Mouse (Mus musculus) T-helper 17 cell (primary cell): ENCODE results near the gene Gm2001.
"Not testable (repeated sequence)": the region's sequence is repeated elsewhere in the genome, so short reads cannot be mapped to it uniquely, and the experiment has no call there.

Source experiments
- in situ Hi-C, 2 experiments: fragments of 300-600 bp; cut with MboI, MseI; formaldehyde crosslinking; loops; 1 replicate in 1 of 2; 2 replicates in 1 of 2; pipeline ENCODE4 v1.15.1; 2025; ENCODE audit warnings: high pct_unique_total_duplicates in 2 of 2

Gene Gm2001

GRCm38 (mm10) chr12:87842239-87842638, at the start of gene Gm2001:
Gm2001 (minus strand) TSS chr12:87842339.
- in situ Hi-C loops, result not testable (repeated sequence)

- in situ Hi-C loops, result loop anchor here in 1 of 2 experiments (5.0 kb wide), 1 partner anchor 404 kb away; no protein-coding TSS in a partner anchor
Measured at GRCm38 (mm10) chr12:87873772-87874171, 31.6 kb upstream of the Gm2001 start, which contains the start of gene Gm2016. Gm2016 (plus strand) TSS chr12:87874072.

DNA sequence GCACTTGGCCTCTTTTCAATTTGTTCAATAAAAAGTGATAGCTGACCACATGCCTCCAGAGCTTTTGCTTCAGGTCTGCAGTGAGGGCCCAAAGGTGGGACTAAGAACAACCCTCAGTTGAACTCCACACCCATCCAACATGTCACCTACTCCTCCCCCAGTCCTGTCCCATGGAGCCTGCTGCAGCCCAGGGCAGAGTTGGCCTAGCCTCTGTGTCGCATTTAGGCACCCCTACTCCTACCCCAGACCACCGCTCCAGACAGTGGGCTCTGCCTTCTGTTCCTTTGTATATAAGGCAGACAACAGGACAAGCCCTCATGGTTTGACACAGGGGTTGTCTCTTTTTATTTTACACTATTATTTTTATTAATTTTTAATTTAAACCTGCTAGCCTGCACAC, 21.9 kb upstream of the Gm2001 start:
- in situ Hi-C loops, result not testable (repeated sequence)

- in situ Hi-C loops, result not testable (repeated sequence)
Measured at GRCm38 (mm10) chr12:87863638-87864037, 21.5 kb upstream of the Gm2001 start.

DNA sequence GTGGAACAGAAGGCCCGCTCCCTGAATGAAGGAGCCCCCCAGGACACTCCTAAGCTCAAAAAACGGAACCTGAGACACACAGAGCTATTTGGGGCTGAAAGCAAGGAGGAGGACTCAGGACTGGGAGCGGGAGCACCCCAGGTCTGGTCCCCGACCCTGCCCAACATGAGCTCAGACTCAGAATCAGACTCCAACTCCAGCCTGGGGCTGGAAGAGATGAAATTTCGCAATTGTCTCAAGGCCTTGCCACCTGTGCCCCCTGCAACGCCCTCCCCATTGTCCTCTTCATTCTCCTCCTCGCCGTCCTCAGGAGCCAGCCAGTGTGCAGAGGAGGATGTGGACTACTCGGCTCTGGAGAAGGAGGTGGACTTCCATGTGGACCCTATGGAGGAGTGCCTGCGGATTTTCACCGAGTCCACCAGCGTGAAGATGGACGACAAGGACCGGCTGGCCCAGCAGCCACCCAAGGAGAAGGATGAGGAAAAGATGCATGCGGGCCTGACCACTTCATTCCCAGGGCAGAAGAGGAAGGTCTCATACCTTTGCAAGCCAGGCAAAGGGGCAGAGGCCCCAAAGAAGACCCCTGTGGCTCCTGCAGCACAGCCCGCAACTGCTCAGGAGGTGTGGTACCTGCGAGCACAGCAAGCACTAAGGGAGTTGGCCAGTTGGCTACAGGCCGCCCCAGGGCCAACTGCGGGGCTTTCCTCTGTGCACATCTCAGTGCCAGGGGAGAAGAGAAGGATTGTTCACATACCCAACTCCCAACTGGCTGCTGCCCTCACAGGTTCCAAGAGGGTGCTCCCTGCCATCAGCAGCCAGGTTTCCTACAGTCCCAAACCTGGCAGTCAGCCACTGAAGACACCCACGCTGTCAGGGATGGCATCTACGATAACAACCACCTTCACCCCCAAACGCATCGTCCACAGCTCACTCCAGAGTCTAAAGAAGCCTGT, 19.9 kb upstream of the Gm2001 start:
- in situ Hi-C loops, result not testable (repeated sequence)

DNA sequence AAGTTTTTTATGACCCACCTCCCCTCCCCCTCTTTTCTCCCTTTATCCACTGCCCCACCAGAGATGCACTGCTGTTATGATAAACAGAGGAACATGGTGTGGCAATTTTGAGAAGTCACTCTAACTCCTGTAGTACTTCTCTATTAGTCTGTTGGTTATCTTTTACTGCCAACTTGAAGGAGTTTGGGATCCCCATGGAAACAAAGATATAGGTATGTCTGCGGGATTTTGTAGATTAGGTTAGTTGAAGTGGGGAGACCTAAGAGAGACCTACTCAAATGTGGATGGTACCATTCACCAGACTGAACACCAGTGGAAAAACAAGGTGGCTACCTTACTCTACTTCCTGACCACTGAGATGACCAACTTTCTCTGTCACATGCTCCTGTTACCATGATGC, 13.9 kb upstream of the Gm2001 start:
- in situ Hi-C loops, result loop anchor here in 1 of 2 experiments (5.0 kb wide), 1 partner anchor 204 kb away; no protein-coding TSS in a partner anchor

DNA sequence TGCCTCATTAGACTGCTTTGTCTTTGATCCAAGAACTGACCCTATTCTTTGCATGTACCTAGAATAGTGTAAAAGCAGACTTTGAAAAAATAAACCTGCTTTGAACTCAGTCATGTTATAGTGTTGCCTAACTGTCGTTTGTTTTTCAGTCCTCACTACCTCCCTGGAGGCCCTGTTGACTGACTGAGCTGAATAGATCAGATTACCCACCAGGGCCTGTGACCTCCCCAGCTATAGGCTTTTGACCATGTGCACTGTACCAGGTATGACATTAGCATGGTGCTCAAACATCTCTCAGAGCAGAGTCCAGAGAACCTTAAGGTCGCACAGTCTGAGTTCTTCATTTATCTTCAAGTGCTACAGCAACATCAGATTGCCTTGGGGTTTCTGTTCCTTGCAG, 8.5 kb upstream of the Gm2001 start:
- in situ Hi-C loops, result loop anchor here in 1 of 2 experiments (5.0 kb wide), 1 partner anchor 193 kb away; no protein-coding TSS in a partner anchor

GRCm38 (mm10) chr12:87816277-87816676, 25.9 kb downstream of the Gm2001 start, which contains the start of gene BB287469:
BB287469 (plus strand) TSS chr12:87816577.
- in situ Hi-C loops, result loop anchor here (5.0 kb wide), 2 partner anchors 199 to 326 kb away; partner anchors contain the start of gene Gm4027 (in 2 of the 2)

DNA sequence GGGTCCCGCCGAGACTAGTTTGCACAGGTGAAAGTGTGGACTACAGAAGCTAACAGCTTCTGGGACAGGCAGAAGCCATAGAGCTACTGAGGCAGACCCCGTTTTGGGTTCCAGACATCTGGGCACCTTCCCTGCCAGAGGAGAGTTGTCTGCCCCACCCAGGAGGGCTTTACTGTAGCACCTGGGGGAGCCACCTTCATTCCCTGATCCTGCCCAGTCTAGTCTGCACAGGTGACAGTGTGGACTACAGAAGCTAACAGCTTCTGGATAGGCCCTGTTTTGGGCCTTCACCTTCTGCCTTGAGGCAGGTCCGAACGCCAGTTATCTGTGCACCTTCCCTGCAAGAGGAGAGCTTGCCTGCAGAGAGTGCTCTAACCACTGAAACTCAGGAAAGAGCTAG, 44.2 kb downstream of the Gm2001 start:
- in situ Hi-C loops, result loop anchor here in 1 of 2 experiments (5.0 to 25.0 kb wide), 2 partner anchors 301 to 464 kb away; partner anchors contain the start of genes Gm5662 and Gm8332

- in situ Hi-C loops, result loop anchor here in 1 of 2 experiments (5.0 to 25.0 kb wide), 2 partner anchors 298 to 467 kb away; partner anchors contain the start of genes Gm5662 and Gm8332
Measured at GRCm38 (mm10) chr12:87795212-87795611, 46.9 kb downstream of the Gm2001 start, which contains the start of gene Gm21936. Gm21936 (plus strand) TSS chr12:87795512.
